Mouse (Mus musculus) hindbrain, postnatal 0 days (tissue): ENCODE measurements around the gene Ndufs2. TPM values are rescaled to one million over a fixed set of nuclear protein-coding genes. Genes with fewer than 3 reads are reported as not detected.

Experiments
- ATAC-seq: fragments of 200-750 bp; cut with Nextera tagmentation; 2 replicates; pipeline ENCODE4 v1.8.0; 2017; ENCODE audit warnings: mild to moderate bottlenecking, moderate TSS enrichment, moderate library complexity
- DNase-seq: peaks from one replicate; pipeline ENCODE4 v3.0.0-alpha.2; 2015; ENCODE audit warnings: low spot score
- H3K27ac ChIP-seq: fragments of 300-500 bp; sonication (generic); 2 replicates; pipeline ENCODE4 v1.5.1; 2014; ENCODE audit warnings: mild to moderate bottlenecking
- H3K27me3 ChIP-seq: fragments of 300-500 bp; sonication (generic); 2 replicates; pipeline ENCODE4 v1.6.1; 2014; ENCODE audit warnings: low read length, mixed read lengths; ENCODE audit not compliant: insufficient read depth
- H3K36me3 ChIP-seq: fragments of 300-500 bp; sonication (generic); 2 replicates; pipeline ENCODE4 v1.6.1; 2014; ENCODE audit warnings: low read length, mixed read lengths; ENCODE audit not compliant: insufficient read depth
- H3K4me1 ChIP-seq: fragments of 300-500 bp; sonication (generic); 2 replicates; pipeline ENCODE4 v1.6.1; 2014; ENCODE audit warnings: antibody characterized with exemption, low read length, mixed read lengths; ENCODE audit not compliant: insufficient read depth
- H3K4me2 ChIP-seq: fragments of 300-500 bp; sonication (generic); 2 replicates; pipeline ENCODE4 v1.6.1; 2014; ENCODE audit warnings: low read depth, mild to moderate bottlenecking, low read length, moderate library complexity, mixed read lengths
- H3K4me3 ChIP-seq: fragments of 300-500 bp; sonication (generic); 2 replicates; pipeline ENCODE4 v1.5.1; 2014; ENCODE audit warnings: low read length
- H3K9ac ChIP-seq: fragments of 300-500 bp; sonication (generic); replicated peaks from 2 replicates; pipeline ENCODE4 v1.6.1; 2014; ENCODE audit warnings: mild to moderate bottlenecking, low read length, moderate library complexity, mixed read lengths
- H3K9me3 ChIP-seq: fragments of 300-500 bp; sonication (generic); 2 replicates; pipeline ENCODE4 v1.6.1; 2016; ENCODE audit warnings: low read length, mixed read lengths
- CTCF ChIP-seq: IDR thresholded peaks from 2 replicates; pipeline ENCODE4 v1.5.1; 2016; ENCODE audit warnings: antibody characterized with exemption, control low read depth, low read depth
- WGBS: fragments of 180-500 bp; shearing (Covaris S2); extraction: QIAGEN DNeasy Blood & Tissue Kit; methylation state at CpG from one replicate; pipeline ENCODE4 v1.1.7; 2014; 5-methylcytosine and 5-hydroxymethylcytosine counted together
- polyA plus RNA-seq: library from polyadenylated mRNA; unstranded; fragments of >200 nt; fragmentation: Nextera tagmentation; extraction: Ambion mirVana; gene quantifications from 2 replicates; pipeline ENCODE4 v1.2.1, GENCODE M21; 2015
- total RNA-seq: library from RNA; depleted of rRNA; stranded (reverse); fragments of >200 nt; gene quantifications from 2 replicates; pipeline ENCODE4 v1.2.3, GENCODE M21; 2014

Gene Ndufs2
- total and polyA plus RNA-seq, 2 experiments from 2014 or later: 234 to 286 TPM

- no peaks in the 10 kb centered on the region for H3K9me3 ChIP-seq
- no peak for DNase-seq
- peaks cover 34% of the 10 kb centered on the region for H3K36me3 ChIP-seq
- WGBS: 87% methylated on average over 12 of the region's 12 CpGs
- no peak overlapping the region for H3K4me3 ChIP-seq
- H3K4me2 ChIP-seq: no peak overlapping the region
- H3K27ac ChIP-seq: no peak overlapping the region
- no peaks in the 10 kb centered on the region for H3K4me1 ChIP-seq
- ATAC-seq: no peak
- no peaks in the 10 kb centered on the region for H3K27me3 ChIP-seq
- TF ChIP-seq CTCF: no peak
- H3K9ac ChIP-seq: no peak overlapping the region
Observed at GRCm38 (mm10) chr1:171232800-171233730, 18.1 kb downstream of the Ndufs2 start.

- Histone ChIP-seq H3K9ac (no peak overlapping the region), H3K4me1 (no peaks in the 10 kb centered on the region), H3K27me3 (no peaks in the 10 kb centered on the region), H3K4me3 (no peak overlapping the region), H3K9me3 (no peaks in the 10 kb centered on the region), H3K4me2 (no peak overlapping the region), H3K36me3 (peaks cover 27% of the 10 kb centered on the region), H3K27ac (no peak overlapping the region)
- WGBS: 86% methylated on average over 5 of the region's 5 CpGs
- no peak for TF ChIP-seq CTCF
- ATAC-seq: no peak
- DNase-seq: no peak
Observed at GRCm38 (mm10) chr1:171232348-171232747, 18.8 kb downstream of the Ndufs2 start.

GRCm38 (mm10) chr1:171231844-171232243 is 19.3 kb downstream of the Ndufs2 start:
- H3K9me3 ChIP-seq: no peaks in the 10 kb centered on the region
- no peak overlapping the region for H3K4me2 ChIP-seq
- ATAC-seq (no peak), DNase-seq (no peak)
- 79% methylated on average over 4 of the region's 4 CpGs for WGBS
- no peaks in the 10 kb centered on the region for H3K27me3 ChIP-seq
- H3K4me1 ChIP-seq: no peaks in the 10 kb centered on the region
- H3K4me3 ChIP-seq: no peak overlapping the region
- TF ChIP-seq CTCF: no peak
- H3K9ac ChIP-seq: no peak overlapping the region
- no peak overlapping the region for H3K27ac ChIP-seq
- peaks cover 22% of the 10 kb centered on the region for H3K36me3 ChIP-seq

GRCm38 (mm10) chr1:171230215-171230614 is 21.0 kb downstream of the Ndufs2 start:
- Histone ChIP-seq H3K27me3 (no peaks in the 10 kb centered on the region), H3K9ac (no peak overlapping the region), H3K36me3 (peaks cover 11% of the 10 kb centered on the region), H3K4me1 (no peaks in the 10 kb centered on the region), H3K4me3 (no peak overlapping the region), H3K4me2 (no peak overlapping the region), H3K9me3 (no peaks in the 10 kb centered on the region), H3K27ac (no peak overlapping the region)
- no peak for TF ChIP-seq CTCF
- no peak for ATAC-seq
- no peak for DNase-seq
- WGBS: 64% methylated on average over 3 of the region's 3 CpGs

- no peak overlapping the region for H3K27ac ChIP-seq
- no peaks in the 10 kb centered on the region for H3K4me1 ChIP-seq
- ATAC-seq (no peak), DNase-seq (no peak)
- H3K27me3 ChIP-seq: no peaks in the 10 kb centered on the region
- H3K36me3 ChIP-seq: peaks cover 7% of the 10 kb centered on the region
- H3K9me3 ChIP-seq: no peaks in the 10 kb centered on the region
- H3K4me3 ChIP-seq: no peak overlapping the region
- no peak for TF ChIP-seq CTCF
- H3K4me2 ChIP-seq: no peak overlapping the region
- H3K9ac ChIP-seq: no peak overlapping the region
- WGBS: 63% methylated on average over 6 of the region's 6 CpGs
Observed at GRCm38 (mm10) chr1:171229750-171230149, 21.4 kb downstream of the Ndufs2 start.

- 88% methylated on average over 1 of the region's 1 CpGs for WGBS
- ATAC-seq: no peak
- Histone ChIP-seq H3K27me3 (no peaks in the 10 kb centered on the region), H3K9ac (no peak overlapping the region), H3K36me3 (no peaks in the 10 kb centered on the region), H3K4me3 (no peak overlapping the region), H3K4me2 (no peak overlapping the region), H3K4me1 (no peaks in the 10 kb centered on the region), H3K27ac (no peak overlapping the region), H3K9me3 (no peaks in the 10 kb centered on the region)
- no peak for TF ChIP-seq CTCF
- DNase-seq: no peak
Observed at GRCm38 (mm10) chr1:171227879-171228278, 23.3 kb downstream of the Ndufs2 start.

GRCm38 (mm10) chr1:171226780-171227179 is 24.4 kb downstream of the Ndufs2 start:
- Histone ChIP-seq H3K27ac (no peak overlapping the region), H3K36me3 (no peaks in the 10 kb centered on the region), H3K27me3 (no peaks in the 10 kb centered on the region), H3K4me2 (no peak overlapping the region), H3K9ac (no peak overlapping the region), H3K4me3 (no peak overlapping the region), H3K4me1 (no peaks in the 10 kb centered on the region), H3K9me3 (no peaks in the 10 kb centered on the region)
- 48% methylated on average over 4 of the region's 4 CpGs for WGBS
- DNase-seq (no peak), ATAC-seq (no peak)
- TF ChIP-seq CTCF: no peak
